Mouse (Mus musculus): ENCODE measurements around the gene Gm49661. TPM values are rescaled to one million over a fixed set of nuclear protein-coding genes. Genes with fewer than 3 reads are reported as not detected.

Gene Gm49661
- polyA plus RNA-seq, 1 experiment from 2014 or later: not detected

DNA sequence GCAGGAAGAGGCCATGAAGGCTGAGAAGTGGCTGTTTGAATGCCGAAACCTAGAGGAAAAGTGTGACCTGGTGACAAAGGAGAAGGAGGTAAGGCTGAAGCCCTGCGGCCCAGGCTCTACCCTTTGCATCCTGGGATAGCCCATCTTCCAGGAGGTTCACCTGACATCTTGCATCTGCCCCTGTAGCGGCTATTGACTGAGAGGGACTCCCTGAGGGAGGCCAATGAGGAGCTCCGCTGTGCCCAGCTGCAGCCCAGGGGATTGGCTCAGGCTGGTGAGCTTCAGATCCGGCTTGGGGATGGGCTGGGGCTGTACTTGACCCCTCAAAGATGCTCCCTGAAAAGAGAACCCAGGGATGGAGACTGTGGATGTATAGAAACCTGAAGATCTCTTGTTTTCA, 27.7 kb upstream of the Gm49661 start:
- Histone ChIP-seq H3K9ac (ENCODE audit: low read length) (no peak overlapping the region), H3K4me2 (ENCODE audit: low read depth, low read length, severe bottlenecking) (no peak overlapping the region), H3K9me3 (ENCODE audit: control insufficient read depth, low read length) (no peaks in the 10 kb centered on the region), H3K4me3 (ENCODE audit: low read depth, low read length) (no peak overlapping the region), H3K4me1 (replicated peaks; ENCODE audit: control insufficient read depth, insufficient read depth, low read length) (no peaks in the 10 kb centered on the region; the same call in 1 of the 2 replicates), H3K36me3 (ENCODE audit: control insufficient read depth, insufficient read depth, low read length) (no peaks in the 10 kb centered on the region), H3K27ac (ENCODE audit: low read depth, low read length) (no peak overlapping the region), H3K27me3 (ENCODE audit: control insufficient read depth, insufficient read depth, low read length) (no peaks in the 10 kb centered on the region; the same call in 1 of the 2 replicates)
- ATAC-seq (replicated peaks; ENCODE audit: low FRiP score): no peak
- 75% methylated on average over 5 of the region's 5 CpGs for WGBS
- no peak for DNase-seq (ENCODE audit: low spot score)

DNA sequence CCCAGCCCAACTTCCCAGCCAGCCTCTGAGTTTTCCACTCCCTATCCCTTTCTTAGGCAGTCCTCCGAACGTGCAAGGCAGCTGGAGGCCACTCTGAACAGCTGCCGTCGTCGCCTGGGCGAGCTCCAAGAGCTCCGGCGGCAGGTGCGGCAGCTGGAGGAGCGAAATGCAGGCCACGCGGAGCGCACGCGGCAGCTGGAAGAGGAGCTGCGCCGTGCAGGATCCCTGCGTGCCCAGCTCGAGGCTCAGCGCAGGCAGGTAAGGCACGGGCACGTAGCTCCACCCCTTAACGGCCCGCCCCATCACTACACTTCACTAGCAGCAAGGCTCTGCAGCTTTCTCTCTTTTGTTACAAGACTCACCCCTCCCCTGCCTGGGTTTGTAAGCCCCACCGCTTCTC, 26.4 kb upstream of the Gm49661 start:
- 21% methylated on average over 25 of the region's 25 CpGs for WGBS
- Histone ChIP-seq H3K4me1 (replicated peaks; ENCODE audit: control insufficient read depth, insufficient read depth, low read length) (peaks cover 3% of the 10 kb centered on the region; the same call in 1 of the 2 replicates), H3K9ac (ENCODE audit: low read length) (no peak overlapping the region; the same call in 1 of the 2 replicates), H3K27ac (ENCODE audit: low read depth, low read length) (no peak overlapping the region), H3K27me3 (ENCODE audit: control insufficient read depth, insufficient read depth, low read length) (no peaks in the 10 kb centered on the region; the same call in 1 of the 2 replicates), H3K36me3 (ENCODE audit: control insufficient read depth, insufficient read depth, low read length) (no peaks in the 10 kb centered on the region), H3K4me3 (ENCODE audit: low read depth, low read length) (no peak overlapping the region), H3K9me3 (ENCODE audit: control insufficient read depth, low read length) (no peaks in the 10 kb centered on the region), H3K4me2 (ENCODE audit: low read depth, low read length, severe bottlenecking) (no peak overlapping the region)
- no peak for ATAC-seq (replicated peaks; ENCODE audit: low FRiP score)
- DNase-seq (ENCODE audit: low spot score): no peak

DNA sequence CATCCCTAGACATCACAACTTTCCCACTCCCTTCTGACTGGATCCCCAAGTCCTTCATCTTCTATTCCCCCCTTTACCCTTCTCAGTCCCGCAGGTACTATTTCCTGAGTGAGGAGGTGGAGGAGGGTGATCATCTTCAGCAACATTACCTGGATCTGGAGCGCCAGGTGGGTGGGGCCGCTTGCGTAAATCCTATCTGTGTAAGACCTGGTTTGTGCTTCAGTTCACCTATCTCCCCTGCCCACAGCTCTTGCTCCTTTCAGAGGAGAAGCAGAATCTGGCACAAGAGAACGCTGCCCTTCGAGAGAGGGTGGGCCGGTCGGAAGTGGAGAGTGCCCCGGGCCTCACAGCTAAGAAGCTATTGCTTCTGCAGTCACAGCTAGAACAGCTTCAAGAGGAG, 25.1 kb upstream of the Gm49661 start:
- WGBS: 97% methylated on average over 9 of the region's 9 CpGs
- no peaks in the 10 kb centered on the region for H3K9me3 ChIP-seq (ENCODE audit: control insufficient read depth, low read length)
- no peak for ATAC-seq (replicated peaks; ENCODE audit: low FRiP score)
- peaks cover 5% of the 10 kb centered on the region for H3K4me1 ChIP-seq (replicated peaks; ENCODE audit: control insufficient read depth, insufficient read depth, low read length)
- no peak overlapping the region for H3K4me2 ChIP-seq (ENCODE audit: low read depth, low read length, severe bottlenecking)
- DNase-seq (ENCODE audit: low spot score): no peak
- no peaks in the 10 kb centered on the region; the same call in 1 of the 2 replicates for H3K27me3 ChIP-seq (ENCODE audit: control insufficient read depth, insufficient read depth, low read length)
- no peak overlapping the region for H3K4me3 ChIP-seq (ENCODE audit: low read depth, low read length)
- H3K36me3 ChIP-seq (ENCODE audit: control insufficient read depth, insufficient read depth, low read length): no peaks in the 10 kb centered on the region
- H3K9ac ChIP-seq (ENCODE audit: low read length): no peak overlapping the region
- H3K27ac ChIP-seq (ENCODE audit: low read depth, low read length): no peak overlapping the region

DNA sequence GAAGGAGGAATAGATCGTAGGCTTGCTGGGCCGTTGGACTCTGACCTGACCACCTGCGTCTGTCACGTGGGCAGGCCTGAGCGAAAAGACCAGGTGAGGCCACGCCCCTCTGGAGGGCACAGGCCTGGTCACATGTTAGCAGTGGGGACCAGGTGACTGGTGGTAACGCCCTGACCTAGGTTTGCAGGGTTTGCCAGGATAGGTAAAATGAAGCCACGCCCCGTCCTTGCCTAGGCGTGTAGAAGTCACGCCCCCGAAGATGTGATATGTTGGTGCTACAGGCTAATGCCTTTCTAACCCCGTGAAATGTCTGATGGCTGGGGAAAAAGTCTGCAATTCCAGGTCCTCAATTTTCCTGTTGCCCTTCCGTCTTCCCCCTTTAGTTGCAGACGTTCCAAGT, 21.6 kb upstream of the Gm49661 start:
- no peaks in the 10 kb centered on the region for H3K36me3 ChIP-seq (ENCODE audit: control insufficient read depth, insufficient read depth, low read length)
- WGBS: 1% methylated on average over 15 of the region's 15 CpGs
- ATAC-seq (replicated peaks; ENCODE audit: low FRiP score) (peak; percentile 51), DNase-seq (ENCODE audit: low spot score) (peak; percentile 74)
- H3K4me1 ChIP-seq (replicated peaks; ENCODE audit: control insufficient read depth, insufficient read depth, low read length): peaks cover 10% of the 10 kb centered on the region
- H3K9ac ChIP-seq (ENCODE audit: low read length): peak overlapping the region; percentile 58
- H3K4me2 ChIP-seq (ENCODE audit: low read depth, low read length, severe bottlenecking): peak overlapping the region; percentile 91
- no peaks in the 10 kb centered on the region for H3K9me3 ChIP-seq (ENCODE audit: control insufficient read depth, low read length)
- H3K27me3 ChIP-seq (ENCODE audit: control insufficient read depth, insufficient read depth, low read length): peaks cover 7% of the 10 kb centered on the region; the same call in 1 of the 2 replicates
- no peak overlapping the region for H3K27ac ChIP-seq (ENCODE audit: low read depth, low read length)
- H3K4me3 ChIP-seq (ENCODE audit: low read depth, low read length): peak overlapping the region; percentile 45

DNA sequence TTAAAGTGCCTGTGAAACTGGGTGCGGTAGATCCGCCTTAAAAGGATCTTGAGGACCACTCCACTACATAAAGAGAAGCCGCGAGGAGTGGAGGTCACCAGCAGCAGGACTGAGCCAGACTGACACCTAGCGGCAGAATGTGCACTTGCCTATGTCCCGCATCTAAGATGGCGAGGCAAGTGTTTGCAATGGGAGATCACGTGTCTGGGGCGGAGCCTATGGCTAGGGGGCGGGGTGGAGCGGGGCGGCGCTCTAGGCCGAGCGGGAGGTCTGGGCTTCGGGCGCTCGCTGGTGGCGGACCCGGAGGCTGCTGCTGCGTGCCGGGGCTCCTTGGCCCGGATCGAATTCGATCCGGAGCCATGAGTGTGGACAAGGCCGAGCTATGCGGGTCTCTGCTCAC, 21.1 kb upstream of the Gm49661 start, which contains the start of gene Hook2:
Gene Hook2, plus strand, starts transcription at position 255 of the 400 bp plus-strand sequence.
- Histone ChIP-seq H3K27me3 (ENCODE audit: control insufficient read depth, insufficient read depth, low read length) (peaks cover 7% of the 10 kb centered on the region; the same call in 1 of the 2 replicates), H3K9ac (ENCODE audit: low read length) (peak within 1 kb of the TSS; percentile 58), H3K4me1 (replicated peaks; ENCODE audit: control insufficient read depth, insufficient read depth, low read length) (peaks cover 13% of the 10 kb centered on the region), H3K27ac (ENCODE audit: low read depth, low read length) (peak within 1 kb of the TSS; percentile 2; the same call in 1 of the 2 replicates), H3K4me2 (ENCODE audit: low read depth, low read length, severe bottlenecking) (peak within 1 kb of the TSS; percentile 91), H3K9me3 (ENCODE audit: control insufficient read depth, low read length) (no peaks in the 10 kb centered on the region), H3K36me3 (ENCODE audit: control insufficient read depth, insufficient read depth, low read length) (no peaks in the 10 kb centered on the region), H3K4me3 (ENCODE audit: low read depth, low read length) (peak within 1 kb of the TSS; percentile 45)
- DNase-seq (ENCODE audit: low spot score) (peak; percentile 98), ATAC-seq (replicated peaks; ENCODE audit: low FRiP score) (peak; percentile 90)
- WGBS: 0% methylated on average over 28 of the region's 28 CpGs

DNA sequence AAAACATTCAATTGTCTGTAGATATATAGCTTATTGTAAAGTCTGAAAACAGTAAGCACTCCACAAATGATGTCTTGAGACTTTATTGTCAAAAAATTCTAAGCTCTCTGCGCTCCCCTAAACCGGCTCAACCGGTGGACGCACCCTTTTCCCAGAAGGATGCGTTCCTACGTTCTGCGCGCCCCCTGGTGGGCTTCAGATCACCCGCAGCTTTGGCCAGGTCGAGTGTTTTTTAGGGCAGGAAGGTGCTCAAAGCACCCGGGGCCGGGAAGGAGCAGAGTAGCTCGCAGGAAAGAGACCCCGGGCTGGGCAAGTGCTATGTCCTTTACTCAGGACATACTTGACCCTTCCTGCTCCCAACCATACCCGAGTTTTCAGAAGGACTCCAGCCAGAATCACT, 20.6 kb upstream of the Gm49661 start:
- peaks cover 7% of the 10 kb centered on the region; the same call in 1 of the 2 replicates for H3K27me3 ChIP-seq (ENCODE audit: control insufficient read depth, insufficient read depth, low read length)
- peak overlapping the region; percentile 55 for H3K9ac ChIP-seq (ENCODE audit: low read length)

DNA sequence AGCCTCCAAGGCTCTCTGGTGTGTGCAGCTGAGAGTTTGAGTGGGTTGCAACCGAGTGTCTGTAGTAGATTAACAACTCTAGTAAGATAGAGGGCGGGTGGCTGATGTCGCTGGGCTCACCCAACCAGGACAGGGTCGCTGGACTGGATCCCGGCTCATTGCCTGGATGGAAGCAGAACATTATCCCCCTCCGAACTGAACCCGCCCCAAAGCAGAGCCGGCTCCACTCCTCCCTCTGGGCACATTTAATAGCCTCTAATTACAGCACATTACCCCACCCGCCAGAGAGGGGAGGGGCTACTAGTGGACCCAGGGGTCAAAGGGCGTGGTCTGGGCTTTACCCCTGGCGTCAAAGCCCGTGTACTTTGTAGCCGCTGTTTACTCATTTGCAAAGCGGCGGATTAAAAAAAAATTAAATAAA, 20.1 kb upstream of the Gm49661 start:
- no peak overlapping the region for H3K4me3 ChIP-seq (ENCODE audit: low read depth, low read length)
- peak overlapping the region; percentile 33; the same call in 1 of the 2 replicates for H3K4me2 ChIP-seq (ENCODE audit: low read depth, low read length, severe bottlenecking)
- no peak for ATAC-seq (replicated peaks; ENCODE audit: low FRiP score)
- no peak overlapping the region for H3K27ac ChIP-seq (ENCODE audit: low read depth, low read length)
- peaks cover 22% of the 10 kb centered on the region for H3K4me1 ChIP-seq (replicated peaks; ENCODE audit: control insufficient read depth, insufficient read depth, low read length)
- H3K27me3 ChIP-seq (ENCODE audit: control insufficient read depth, insufficient read depth, low read length): peaks cover 7% of the 10 kb centered on the region; the same call in 1 of the 2 replicates
- no peaks in the 10 kb centered on the region for H3K36me3 ChIP-seq (ENCODE audit: control insufficient read depth, insufficient read depth, low read length)
- 17% methylated on average over 15 of the region's 15 CpGs for WGBS
- no peaks in the 10 kb centered on the region for H3K9me3 ChIP-seq (ENCODE audit: control insufficient read depth, low read length)
- no peak overlapping the region; the same call in 1 of the 2 replicates for H3K9ac ChIP-seq (ENCODE audit: low read length)
- DNase-seq (ENCODE audit: low spot score): no peak

More for the DNA sequence above, 20.6 kb upstream of the Gm49661 start:
- under 1% methylated on average over 15 of the region's 15 CpGs for WGBS
- Histone ChIP-seq H3K27ac (ENCODE audit: low read depth, low read length) (peak overlapping the region; percentile 2; the same call in 1 of the 2 replicates), H3K4me3 (ENCODE audit: low read depth, low read length) (peak overlapping the region; percentile 45), H3K4me2 (ENCODE audit: low read depth, low read length, severe bottlenecking) (peak overlapping the region; percentile 91), H3K4me1 (replicated peaks; ENCODE audit: control insufficient read depth, insufficient read depth, low read length) (peaks cover 18% of the 10 kb centered on the region), H3K36me3 (ENCODE audit: control insufficient read depth, insufficient read depth, low read length) (no peaks in the 10 kb centered on the region), H3K9me3 (ENCODE audit: control insufficient read depth, low read length) (no peaks in the 10 kb centered on the region)
- DNase-seq (ENCODE audit: low spot score) (peak; percentile 94), ATAC-seq (replicated peaks; ENCODE audit: low FRiP score) (peak; percentile 68)

DNA sequence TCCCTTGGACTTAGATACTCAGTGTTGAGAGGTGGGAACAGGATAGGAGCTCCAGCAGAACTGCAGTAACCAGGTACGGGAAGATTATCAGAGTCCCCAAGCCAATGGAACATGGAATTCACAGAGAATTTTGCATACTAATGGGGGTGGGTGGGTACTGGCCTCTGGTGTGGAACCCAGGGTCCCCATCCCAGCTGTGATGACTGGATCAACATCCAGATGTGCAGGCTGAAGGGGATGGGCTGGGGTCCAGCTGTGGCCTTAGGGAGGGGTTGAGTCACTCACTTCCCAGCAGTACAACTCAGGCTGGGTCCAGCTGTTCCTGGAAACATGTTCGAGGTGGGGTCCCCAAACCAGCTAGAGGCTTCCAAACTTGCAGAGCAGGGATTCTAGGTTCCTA, 18.7 kb upstream of the Gm49661 start:
- 66% methylated on average over 2 of the region's 2 CpGs for WGBS
- Histone ChIP-seq H3K36me3 (ENCODE audit: control insufficient read depth, insufficient read depth, low read length) (no peaks in the 10 kb centered on the region), H3K4me2 (ENCODE audit: low read depth, low read length, severe bottlenecking) (no peak overlapping the region), H3K4me1 (replicated peaks; ENCODE audit: control insufficient read depth, insufficient read depth, low read length) (peaks cover 22% of the 10 kb centered on the region), H3K9ac (ENCODE audit: low read length) (no peak overlapping the region), H3K9me3 (ENCODE audit: control insufficient read depth, low read length) (no peaks in the 10 kb centered on the region), H3K4me3 (ENCODE audit: low read depth, low read length) (no peak overlapping the region), H3K27me3 (ENCODE audit: control insufficient read depth, insufficient read depth, low read length) (peaks cover 7% of the 10 kb centered on the region; the same call in 1 of the 2 replicates), H3K27ac (ENCODE audit: low read depth, low read length) (no peak overlapping the region)
- ATAC-seq (replicated peaks; ENCODE audit: low FRiP score) (no peak), DNase-seq (ENCODE audit: low spot score) (no peak)

DNA sequence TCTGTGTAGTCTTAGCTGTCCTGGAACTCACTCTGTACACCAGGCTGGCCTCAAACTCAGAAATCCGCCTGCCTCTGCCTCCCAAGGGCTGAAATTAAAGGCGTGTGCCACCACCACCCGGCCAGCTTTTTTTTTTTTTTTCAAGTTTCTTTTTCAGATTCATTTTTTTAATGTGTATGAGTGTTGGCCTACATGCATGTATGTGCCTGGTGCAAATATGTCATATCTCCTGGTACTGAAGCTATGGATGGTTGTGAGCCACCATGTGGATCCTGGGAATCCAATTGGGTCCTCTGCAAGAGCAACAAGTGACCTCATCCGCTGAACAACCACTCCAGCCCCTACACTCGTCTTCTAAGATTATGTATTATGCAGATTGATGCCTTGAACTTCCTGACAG, 18.2 kb upstream of the Gm49661 start:
- Histone ChIP-seq H3K9ac (ENCODE audit: low read length) (no peak overlapping the region), H3K4me3 (ENCODE audit: low read depth, low read length) (no peak overlapping the region), H3K27me3 (ENCODE audit: control insufficient read depth, insufficient read depth, low read length) (peaks cover 7% of the 10 kb centered on the region; the same call in 1 of the 2 replicates), H3K27ac (ENCODE audit: low read depth, low read length) (no peak overlapping the region), H3K9me3 (ENCODE audit: control insufficient read depth, low read length) (no peaks in the 10 kb centered on the region), H3K36me3 (ENCODE audit: control insufficient read depth, insufficient read depth, low read length) (no peaks in the 10 kb centered on the region), H3K4me2 (ENCODE audit: low read depth, low read length, severe bottlenecking) (no peak overlapping the region), H3K4me1 (replicated peaks; ENCODE audit: control insufficient read depth, insufficient read depth, low read length) (peaks cover 22% of the 10 kb centered on the region)
- ATAC-seq (replicated peaks; ENCODE audit: low FRiP score): no peak
- no peak for DNase-seq (ENCODE audit: low spot score)
- 78% methylated on average over 5 of the region's 5 CpGs for WGBS
